Comparison of ENCODE assay signal across 9 mouse cellular contexts in the genomic region with DNA sequence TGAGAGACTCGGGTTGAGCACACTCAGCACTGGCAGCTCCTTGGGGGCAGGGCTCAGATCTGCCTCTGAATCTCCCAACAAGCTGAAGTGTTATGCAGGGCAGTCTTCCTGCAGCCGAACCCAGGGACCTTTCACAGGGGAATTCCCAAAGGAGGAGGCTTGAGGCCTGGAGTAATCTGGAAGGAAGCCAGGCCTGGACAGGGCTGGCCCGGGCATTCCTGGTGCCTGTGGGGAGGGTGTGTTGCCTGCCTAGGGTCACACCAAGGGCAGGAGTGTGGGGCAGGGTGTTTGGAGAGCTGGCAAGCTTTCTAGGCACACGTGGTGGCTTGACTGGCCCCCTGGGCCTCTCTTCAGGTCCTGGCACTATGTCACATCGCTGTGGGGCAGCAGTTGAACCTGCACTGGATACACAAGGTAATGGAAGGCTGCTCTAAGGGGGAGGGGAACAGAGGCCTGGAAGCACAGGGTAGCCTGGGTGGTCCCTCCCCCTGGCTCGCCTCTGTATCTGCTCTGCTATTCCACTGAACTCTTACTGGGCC. TPM values are rescaled to one million over a fixed set of nuclear protein-coding genes. Genes with fewer than 3 reads are reported as not detected.
DNase-seq lines count a peak whose midpoint lies in the region; ATAC-seq and TF ChIP-seq lines count a peak whose summit lies in the region.
"Had no signal": no experiment of that assay in that cellular context is flagged by ENCODE, and none has a peak within 500 bp of the region (broad histone marks: within the 10 kb centered on the region; RNA-seq: fewer than 3 reads in every experiment).

No protein-coding gene starts in this region.

- WGBS in olfactory bulb, adult 2 months, result 34% methylated on average over 6 of the region's 6 CpGs

- no peak for ATAC-seq in activated CD4-positive, CD25-positive, alpha-beta regulatory T cell, adult 4 months
- no peak for ATAC-seq in megakaryocyte progenitor cell, adult 5-6 weeks (replicated peaks; ENCODE audit: poor library complexity)

- intact Hi-C loops in heart, postnatal 10 days (cut with DNase I), result loop anchor here (2.0 kb wide), 1 partner anchor 13 kb away; no protein-coding TSS in a partner anchor

- peak; percentile 97 for DNase-seq in MN1 (ENCODE audit: low spot score)
- peak; percentile 48 for DNase-seq in brain, embryonic 14.5 days (ENCODE audit: low read depth)
- peak; percentile 89 to 91 for DNase-seq in heart, postnatal 10 days
- DNase-seq in kidney, postnatal 25 days, result peak; percentile 81 to 93
- DNase-seq in right cerebral cortex, postnatal 14 days, result no peak

- no peak for TF ChIP-seq POLR2A in brain, embryonic 14.5 days (IDR thresholded peaks at IDR 0.05; ENCODE audit: borderline replicate concordance, extremely low read depth, insufficient read depth, insufficient read length, poor library complexity, severe bottlenecking)
- TF ChIP-seq POLR2A in olfactory bulb, adult 2 months (IDR thresholded peaks at IDR 0.05; ENCODE audit: insufficient read depth, low read depth, low read length), result no peak

- 0 out of 2 replicates have a peak overlapping the region, but pooled peaks have one; percentile 4 for H3K27ac ChIP-seq in olfactory bulb, adult 2 months (ENCODE audit: insufficient read depth, low read depth, low read length)
- H3K27ac ChIP-seq: macrophage had no signal

- H3K4me3 ChIP-seq in olfactory bulb, adult 2 months (ENCODE audit: insufficient read depth, low read depth, low read length), result no peak overlapping the region

- H3K4me1 ChIP-seq in olfactory bulb, adult 2 months (ENCODE audit: control insufficient read depth, insufficient read depth, low read length), result peaks cover 62% of the 10 kb centered on the region

- no peak for TF ChIP-seq CTCF in brain, embryonic 14.5 days (IDR thresholded peaks at IDR 0.05; ENCODE audit: borderline replicate concordance, extremely low read depth, insufficient read depth, insufficient read length)
- TF ChIP-seq CTCF in olfactory bulb, adult 2 months (IDR thresholded peaks at IDR 0.05; ENCODE audit: insufficient read depth, low read depth, low read length), result no peak

RNA-seq across cellular contexts. Expression of gene Klhl35, which starts 24.2 kb away (rescaled TPM):
- polyA plus RNA-seq in brain, embryonic 14.5 days (2012; rRNA removed), result 13.2 and 17.9 TPM in 2 replicates
- total RNA-seq in heart, postnatal 10 days (2021), result under 1 TPM; 0.35 to 0.62 TPM
- polyA plus RNA-seq in olfactory bulb, adult 2 months (2012; ENCODE audit: insufficient read depth, insufficient read length, low replicate concordance, missing spikeins), result not detected in 2 replicates
- not detected for polyA plus RNA-seq in activated CD4-positive, CD25-positive, alpha-beta regulatory T cell, adult 4 months (2017; shearing (Covaris generic))
- total RNA-seq in megakaryocyte progenitor cell, adult 5-6 weeks (2015), result 0.79 and 1.0 TPM in 2 replicates
- 1.2 TPM in 2 replicates for total RNA-seq in megakaryocyte progenitor cell, adult 5-6 weeks (2017)
- polyA plus RNA-seq: macrophage had no signal

RNA-seq across cellular contexts. Expression of gene Rps3, which starts 41.9 kb away (rescaled TPM):
- polyA plus RNA-seq in brain, embryonic 14.5 days (2012; rRNA removed), result 722 and 820 TPM in 2 replicates
- total RNA-seq in heart, postnatal 10 days (2021), result 100 to 1,000 TPM; 380 to 408 TPM
- 980 TPM in 1 of 2 replicates, not detected in the other for polyA plus RNA-seq in olfactory bulb, adult 2 months (2012; ENCODE audit: insufficient read depth, insufficient read length, low replicate concordance, missing spikeins)
- 1,000 to 10,000 TPM; 2,602 to 3,921 TPM for polyA plus RNA-seq in activated CD4-positive, CD25-positive, alpha-beta regulatory T cell, adult 4 months (2017; shearing (Covaris generic))
- 1,629 and 1,793 TPM in 2 replicates for total RNA-seq in megakaryocyte progenitor cell, adult 5-6 weeks (2015)
- 2,248 and 2,565 TPM in 2 replicates for total RNA-seq in megakaryocyte progenitor cell, adult 5-6 weeks (2017)

Comparison
In these comparisons a context has a peak if more than half of its experiments do, and no peak if none do; other contexts are left out.
1. RNA of gene Klhl35, which starts 24.2 kb away (polyA plus RNA-seq): 13.2 to 17.9 TPM in brain, embryonic 14.5 days; not detected in activated CD4-positive, CD25-positive, alpha-beta regulatory T cell, adult 4 months and not detected in olfactory bulb, adult 2 months; every median in the first group is over 10 times any median in the second.